Mouse (Mus musculus) Patski (cell line): ENCODE measurements around the gene Desi2. TPM values are rescaled to one million over a fixed set of nuclear protein-coding genes. Genes with fewer than 3 reads are reported as not detected.
"Not testable (repeated sequence)": the region's sequence is repeated elsewhere in the genome, so short reads cannot be mapped to it uniquely, and the experiment has no call there.

Experiments
- ATAC-seq: fragments of 100-300 bp; one replicate; pipeline ENCODE4 v1.8.0; 2021
- CTCF ChIA-PET: fragments of 350-600 bp; sonication (Branson Sonifier 250); formaldehyde crosslinking; loops from one replicate; lab custom pipeline; 2022; ENCODE audit warnings: inconsistent platforms; lab: Charles Lee
- POLR2A ChIA-PET: fragments of 350-600 bp; sonication (Branson Sonifier 250); formaldehyde crosslinking; loops from one replicate; lab custom pipeline; 2022; ENCODE audit warnings: antibody characterized with exemption, inconsistent platforms; lab: Charles Lee
- DNase-seq: peaks from one replicate; pipeline ENCODE4 v3.0.0-alpha.2; 2011; ENCODE audit warnings: low read depth, low spot score
- H3K27me3 ChIP-seq: fragments of 371-371 bp; one replicate; pipeline ENCODE4 v1.5.1; 2021
- CTCF ChIP-seq: fragments of 100-300 bp; IDR thresholded peaks from one replicate; pipeline ENCODE4 v1.5.1; 2021
- in situ Hi-C: fragments of 300-500 bp; cut with MboI; formaldehyde crosslinking; loops from 3 replicates; pipeline ENCODE4 v1.11.1; 2018; ENCODE audit warnings: low pct_unique_long_range_greater_than_20kb, mixed read lengths
- polyA plus RNA-seq: library from polyadenylated mRNA; unstranded; gene quantifications from one replicate; pipeline ENCODE4 v1.2.3, GENCODE M21; 2021

Desi2 gene
- 17.4 TPM for polyA plus RNA-seq

DNA sequence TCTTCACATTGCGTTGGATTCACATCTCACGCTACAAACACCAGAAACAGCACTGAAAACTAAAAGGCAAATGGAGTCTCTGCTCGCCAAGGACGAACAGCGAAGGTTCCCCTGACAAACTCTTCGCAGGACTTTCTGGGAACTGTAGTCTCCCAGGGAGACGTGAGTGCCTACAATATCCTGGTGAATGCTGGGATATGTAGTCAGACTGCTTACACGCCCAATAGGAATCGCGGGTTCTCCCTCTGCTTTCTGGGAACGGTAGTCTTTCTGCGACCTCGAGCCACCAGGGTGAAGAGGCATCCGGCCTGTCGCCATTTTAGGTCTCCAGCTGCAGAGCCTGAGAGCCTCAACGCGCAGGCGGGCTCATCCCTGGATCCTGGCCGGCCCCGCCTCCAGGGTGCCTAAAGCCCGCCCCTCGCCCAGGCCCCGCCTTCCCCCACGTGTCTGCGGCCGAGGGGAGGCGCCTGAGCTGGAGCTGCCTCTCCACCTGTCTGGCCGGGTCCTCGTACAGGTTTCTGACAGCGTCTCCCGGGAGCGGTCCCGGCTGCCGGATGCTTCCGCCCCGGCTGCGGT is at the start of gene Desi2:
Desi2 (plus strand) TSS at position 202 of the 576 bp plus-strand sequence.
- CTCF ChIA-PET, POLR2A ChIA-PET: not testable (repeated sequence)
- ATAC-seq = peak; percentile 99

DNA sequence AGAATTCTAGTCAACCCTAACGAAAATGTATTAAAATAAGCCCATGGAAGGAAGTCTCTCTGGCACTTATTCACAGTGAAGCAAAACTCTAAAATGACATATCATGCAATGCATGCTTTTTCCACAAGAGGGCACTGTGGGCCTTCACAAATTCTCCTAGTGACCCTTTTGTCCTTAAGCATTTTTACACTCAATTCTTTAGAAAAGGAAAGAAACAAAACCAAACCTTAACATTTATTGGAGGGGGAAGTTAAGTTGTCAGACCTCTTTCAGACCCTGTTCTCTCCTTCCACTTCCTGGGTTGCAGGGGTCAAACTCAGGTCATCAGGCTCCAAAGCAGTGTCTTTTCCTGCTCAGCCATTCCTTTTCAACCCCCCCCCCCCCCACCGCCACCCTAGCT is 40.7 kb upstream of the Desi2 start:
- H3K27me3 ChIP-seq, POLR2A ChIA-PET, CTCF ChIA-PET: not testable (repeated sequence)
- in situ Hi-C loops = loop anchor here (10.0 kb wide), 1 partner anchor 202 kb away; no protein-coding TSS in a partner anchor
- DNase-seq (peak; percentile 4), ATAC-seq (peak; percentile 75)

More for the DNA sequence above, at the start of gene Desi2:
- in situ Hi-C loops = loop anchor here (10.0 kb wide), 1 partner anchor 203 kb away; the partner anchor contains the start of gene Catspere2
- peak; percentile 96 for DNase-seq
- not testable (repeated sequence) for H3K27me3 ChIP-seq

DNA sequence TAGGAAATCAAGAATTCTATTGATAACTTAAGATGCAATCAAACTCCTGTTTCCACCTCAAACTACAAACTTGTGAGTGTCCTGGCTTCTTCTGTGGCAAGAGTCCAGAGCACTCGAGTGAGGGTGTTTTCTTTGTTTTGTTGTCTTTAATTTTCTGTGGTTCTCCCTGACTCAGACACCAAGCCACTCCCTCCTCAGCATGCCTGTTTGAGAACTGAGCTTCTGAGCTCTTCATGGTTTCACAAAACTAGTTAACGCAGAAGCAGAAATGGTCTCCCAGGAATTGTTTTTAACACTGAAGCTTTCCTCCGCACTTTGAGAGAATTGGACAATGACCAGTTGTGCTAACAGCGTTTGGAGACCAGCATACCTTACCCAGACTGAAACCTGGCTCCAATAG is 40.3 kb upstream of the Desi2 start:
- peak; percentile 53 for ATAC-seq
- DNase-seq, CTCF ChIA-PET, H3K27me3 ChIP-seq, POLR2A ChIA-PET: not testable (repeated sequence)
- in situ Hi-C loops = loop anchor here (10.0 kb wide), 1 partner anchor 202 kb away; no protein-coding TSS in a partner anchor

DNA sequence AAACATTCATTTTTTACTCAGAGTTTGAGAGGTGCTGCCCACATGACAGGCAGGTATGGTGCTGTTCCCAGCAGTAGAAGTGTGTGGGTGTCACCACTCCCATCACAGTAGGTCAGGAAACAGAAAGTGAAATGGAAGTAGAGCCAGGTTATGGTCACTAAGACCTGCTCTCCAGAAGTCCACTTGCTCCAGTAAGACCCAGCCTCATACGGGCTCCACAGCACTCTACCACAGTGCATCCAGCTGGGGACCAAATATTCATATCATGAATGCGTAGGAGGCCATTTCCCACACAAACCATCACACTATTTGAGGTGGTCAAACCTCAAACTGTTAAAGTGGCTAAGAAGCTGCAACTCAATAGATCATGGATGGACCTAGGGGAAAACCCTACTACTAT is 5.0 kb upstream of the Desi2 start:
- in situ Hi-C loops = loop anchor here (10.0 kb wide), 1 partner anchor 197 kb away; the partner anchor contains the start of gene Catspere2
- DNase-seq = no peak
- no peak for ATAC-seq
- CTCF ChIA-PET = no interaction called here
- no peak for TF ChIP-seq CTCF
- no peaks in the 10 kb centered on the region for H3K27me3 ChIP-seq
- POLR2A ChIA-PET = no interaction called here

DNA sequence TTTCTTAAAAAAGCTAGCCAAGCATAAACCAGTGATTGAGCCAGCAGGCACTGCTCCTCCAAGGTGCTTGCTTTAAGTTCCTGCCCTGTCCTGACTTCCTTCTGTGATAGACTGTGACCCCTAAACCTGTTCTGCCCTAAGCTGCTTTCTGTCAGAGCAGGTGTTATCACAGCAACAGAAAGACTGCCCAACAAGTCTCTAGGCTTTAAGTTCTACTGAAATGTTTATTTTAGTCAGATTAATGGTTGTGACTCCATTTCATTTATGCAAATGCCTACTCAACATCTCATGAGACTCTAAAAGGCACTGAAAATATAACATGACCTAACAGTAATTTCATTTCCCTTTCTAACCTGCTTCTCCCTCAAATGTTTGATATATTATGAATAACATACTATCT is 1.6 kb upstream of the Desi2 start:
- no peaks in the 10 kb centered on the region for H3K27me3 ChIP-seq
- TF ChIP-seq CTCF = no peak
- ChIA-PET POLR2A (no interaction called here), CTCF (no interaction called here)
- no peak for ATAC-seq
- in situ Hi-C loops = loop anchor here (10.0 kb wide), 1 partner anchor 201 kb away; the partner anchor contains the start of gene Catspere2
- DNase-seq = no peak

DNA sequence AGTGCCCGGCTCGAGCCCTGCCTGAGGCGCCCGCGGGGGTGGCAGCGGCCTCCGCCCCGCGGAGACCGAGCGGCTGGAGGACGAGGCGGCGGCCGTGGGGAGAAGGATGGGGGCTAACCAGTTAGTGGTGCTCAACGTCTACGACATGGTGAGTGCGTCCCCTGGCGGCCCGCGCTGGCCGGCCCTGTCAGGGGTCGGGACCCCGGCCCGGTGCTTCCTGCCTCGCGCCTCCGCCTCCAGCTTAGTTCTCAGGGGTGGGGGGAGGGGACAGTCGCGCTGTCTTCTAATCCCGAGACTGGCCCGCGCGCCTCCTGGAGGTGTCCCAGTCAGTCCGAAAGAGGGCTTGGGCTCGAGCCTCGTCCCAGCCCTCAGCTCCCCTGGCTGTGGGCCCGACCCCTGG is 593 bp downstream of the Desi2 start:
- POLR2A ChIA-PET, H3K27me3 ChIP-seq, CTCF ChIA-PET, DNase-seq: not testable (repeated sequence)
- in situ Hi-C loops = loop anchor here (10.0 kb wide), 1 partner anchor 203 kb away; the partner anchor contains the start of gene Catspere2
- peak; percentile 49 for ATAC-seq

DNA sequence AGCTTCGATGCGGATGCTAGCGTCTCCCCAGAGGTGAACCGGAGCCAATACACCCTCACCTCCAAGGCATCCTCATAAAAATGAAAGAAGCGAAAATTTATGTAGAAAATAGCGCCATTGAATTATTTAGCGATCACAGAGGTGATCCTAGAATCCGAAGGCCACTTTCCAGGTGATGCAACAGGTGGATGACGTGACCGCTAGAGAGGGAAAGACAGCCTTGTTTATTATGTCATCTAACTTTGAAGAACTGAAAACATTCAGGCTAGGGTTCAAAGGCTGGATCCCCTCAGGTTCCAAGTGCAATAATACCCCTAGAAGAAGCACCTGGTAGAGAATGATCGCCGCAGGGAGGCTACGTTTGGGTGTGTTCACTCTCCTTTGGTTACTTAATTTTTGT is 1.2 kb downstream of the Desi2 start:
- POLR2A ChIA-PET = no interaction called here
- in situ Hi-C loops = loop anchor here (10.0 kb wide), 1 partner anchor 204 kb away; the partner anchor contains the start of gene Catspere2
- no peak for TF ChIP-seq CTCF
- H3K27me3 ChIP-seq = no peaks in the 10 kb centered on the region
- DNase-seq (no peak), ATAC-seq (no peak)
- CTCF ChIA-PET = interaction anchor here (1.2 kb wide), 1 partner anchor 10 kb away, joined by 4 read pairs; no protein-coding TSS in a partner anchor

DNA sequence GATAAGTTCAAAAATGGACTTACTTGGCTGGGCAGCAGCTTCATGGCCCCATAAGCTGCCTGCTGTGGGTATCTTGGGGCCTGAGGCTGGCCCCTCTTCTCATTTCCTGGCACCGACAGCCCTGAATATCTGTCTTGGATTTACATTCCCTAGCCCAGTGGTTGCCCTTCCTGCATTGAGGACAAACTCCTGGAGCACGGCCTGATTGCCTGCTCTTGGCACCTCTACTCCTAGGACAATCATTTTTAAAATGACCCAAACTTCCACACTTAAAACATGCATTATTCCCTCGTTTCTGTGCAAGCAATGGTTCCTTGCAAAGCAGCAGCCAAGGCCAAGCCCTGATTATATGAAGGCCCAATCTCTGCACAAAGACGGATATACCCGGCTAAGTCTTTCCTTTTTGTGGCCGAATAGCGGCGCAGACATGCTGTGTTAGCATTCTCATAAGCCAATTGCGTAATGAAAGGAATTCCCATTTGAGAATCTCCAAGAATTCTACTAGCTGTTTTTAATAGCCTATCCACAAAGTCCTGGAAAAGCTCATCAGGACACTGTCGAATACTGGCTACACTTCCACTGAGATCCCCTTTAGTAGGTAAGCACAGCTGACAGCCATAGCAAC is 18.6 kb downstream of the Desi2 start:
- ATAC-seq = no peak
- ChIA-PET POLR2A (no interaction called here), CTCF (interaction anchor here (1.0 to 1.3 kb wide), 2 partner anchors 10 to 11 kb away, joined by 3 to 4 read pairs; no protein-coding TSS in a partner anchor)
- H3K27me3 ChIP-seq = no peaks in the 10 kb centered on the region
- no peak for TF ChIP-seq CTCF
- in situ Hi-C loops = no loop called here
- no peak for DNase-seq

DNA sequence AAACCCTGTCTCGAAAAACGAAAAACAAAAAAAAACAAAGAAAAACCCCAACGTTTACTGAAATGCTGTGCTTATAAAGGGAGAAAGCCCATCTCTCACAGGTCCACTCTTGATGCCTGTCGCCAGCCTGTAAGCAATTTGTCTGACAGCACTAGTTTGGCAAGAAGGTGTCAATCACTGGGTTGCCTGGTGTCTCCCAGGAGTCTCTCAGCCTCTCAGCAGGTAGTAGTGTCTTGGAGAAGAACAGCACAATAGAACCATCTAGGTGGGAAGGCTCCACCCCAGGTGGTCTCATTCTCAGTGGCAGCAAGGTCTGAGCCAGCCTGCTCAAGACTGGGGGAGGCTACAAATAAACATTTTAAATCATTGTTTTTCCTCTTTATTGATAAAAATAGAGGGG is 20.6 kb downstream of the Desi2 start:
- ATAC-seq, CTCF ChIA-PET, POLR2A ChIA-PET, H3K27me3 ChIP-seq, in situ Hi-C loops, DNase-seq: not testable (repeated sequence)

DNA sequence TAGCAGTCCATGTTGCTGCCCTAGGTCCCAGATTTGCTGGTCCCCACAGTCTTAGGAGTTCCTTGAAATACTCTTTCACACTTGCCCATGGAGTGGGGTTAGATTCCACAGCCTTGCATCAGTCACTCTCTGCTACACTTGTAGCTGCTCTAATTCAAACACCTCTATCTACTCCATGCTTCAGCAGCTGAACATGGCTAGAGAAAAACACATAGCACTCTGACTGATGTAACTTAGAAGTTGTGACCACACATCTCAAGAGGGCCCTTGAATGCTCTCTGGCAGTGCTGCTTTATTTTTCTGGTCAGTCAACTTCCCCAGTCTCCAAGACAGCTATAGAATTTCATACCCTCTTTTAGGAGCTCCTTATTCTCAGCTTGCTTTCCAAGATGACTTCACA is 22.7 kb downstream of the Desi2 start:
- no peak for ATAC-seq
- no peak for TF ChIP-seq CTCF
- in situ Hi-C loops = no loop called here
- no peak for DNase-seq
- ChIA-PET CTCF (interaction anchor here (1.9 kb wide), 1 partner anchor 23 kb away, joined by 6 read pairs; no protein-coding TSS in a partner anchor), POLR2A (no interaction called here)
- no peaks in the 10 kb centered on the region for H3K27me3 ChIP-seq

DNA sequence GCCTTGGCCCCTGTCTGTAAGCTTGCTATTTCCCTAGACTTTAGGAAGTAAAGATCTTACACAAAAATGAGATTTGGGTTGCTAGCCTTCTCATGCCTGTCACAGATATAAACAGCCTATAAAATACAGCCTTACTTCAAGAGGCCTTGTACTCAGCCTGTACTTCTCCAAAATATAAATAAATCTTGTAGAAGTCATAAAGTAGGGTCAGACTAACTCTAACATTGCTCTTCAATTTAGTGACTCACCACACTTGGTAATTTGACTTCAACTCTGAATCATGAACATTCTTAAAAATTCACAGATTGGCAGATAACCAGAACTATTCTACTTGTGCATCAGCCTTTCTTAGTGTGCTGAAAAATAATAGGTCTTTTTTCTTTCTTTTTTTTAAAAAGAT is 29.9 kb downstream of the Desi2 start:
- no peak for TF ChIP-seq CTCF
- in situ Hi-C loops = no loop called here
- no peaks in the 10 kb centered on the region for H3K27me3 ChIP-seq
- CTCF ChIA-PET = interaction anchor here (1.4 kb wide), 1 partner anchor 10 kb away, joined by 4 read pairs; no protein-coding TSS in a partner anchor
- DNase-seq = peak; percentile 10
- ATAC-seq = peak; percentile 47
- POLR2A ChIA-PET = no interaction called here
